Mouse (Mus musculus): ENCODE data around the gene C1qtnf7. TPM values are rescaled to one million over a fixed set of nuclear protein-coding genes. Genes with fewer than 3 reads are reported as not detected.

The C1qtnf7 gene
- polyA plus RNA-seq, 1 experiment, result not detected

GRCm38 (mm10) chr5:43634071-43634601, 118.8 kb downstream of the C1qtnf7 start:
- Histone ChIP-seq H3K4me1 (ENCODE audit: control insufficient read depth, insufficient read depth, low read length) (no peaks in the 10 kb centered on the region), H3K4me3 (ENCODE audit: low read depth, low read length) (no peak overlapping the region), H3K36me3 (ENCODE audit: control insufficient read depth, insufficient read depth, low read length, poor library complexity, severe bottlenecking) (no peaks in the 10 kb centered on the region), H3K27ac (ENCODE audit: insufficient read depth, low read length) (no peak overlapping the region), H3K9ac (ENCODE audit: low read depth, poor library complexity, severe bottlenecking) (no peak overlapping the region), H3K27me3 (ENCODE audit: control insufficient read depth, insufficient read depth, low read length, poor library complexity, severe bottlenecking) (no peaks in the 10 kb centered on the region), H3K9me3 (replicated peaks; ENCODE audit: control insufficient read depth, insufficient read depth, low read length, poor library complexity, severe bottlenecking) (peaks cover 9% of the 10 kb centered on the region)
- TF ChIP-seq CTCF (IDR thresholded peaks at IDR 0.05; ENCODE audit: low read depth, low read length) (no peak), EP300 (IDR thresholded peaks at IDR 0.05; ENCODE audit: insufficient read depth, low read depth, low read length) (no peak), POLR2A (IDR thresholded peaks at IDR 0.05; ENCODE audit: insufficient read depth, low read length) (no peak)

DNA sequence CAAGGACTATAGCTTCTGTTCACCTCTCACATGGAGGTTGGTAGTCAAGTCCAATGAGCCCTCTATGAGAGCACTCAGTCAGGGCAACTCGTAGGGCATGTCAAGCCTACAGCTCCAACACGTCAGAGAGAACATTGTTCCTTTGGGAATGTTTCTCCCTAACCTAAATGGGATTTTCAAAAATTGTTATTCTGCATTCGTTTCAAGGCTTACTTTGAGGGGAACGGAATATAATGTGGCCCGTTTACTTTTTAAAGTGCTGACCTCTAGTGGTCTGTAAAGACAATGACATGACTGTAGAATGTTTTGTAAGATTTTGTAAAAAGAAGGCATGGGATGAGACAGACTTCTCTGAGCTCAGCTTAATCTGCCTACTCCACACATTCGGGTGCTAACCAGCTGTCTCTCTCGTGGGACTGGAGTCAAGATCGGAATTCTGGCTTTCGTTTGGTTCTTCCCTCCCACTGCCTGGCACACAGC, 119.3 kb downstream of the C1qtnf7 start:
- Histone ChIP-seq H3K9me3 (replicated peaks; ENCODE audit: control insufficient read depth, insufficient read depth, low read length, poor library complexity, severe bottlenecking) (peaks cover 9% of the 10 kb centered on the region), H3K9ac (ENCODE audit: low read depth, poor library complexity, severe bottlenecking) (no peak overlapping the region), H3K27me3 (ENCODE audit: control insufficient read depth, insufficient read depth, low read length, poor library complexity, severe bottlenecking) (no peaks in the 10 kb centered on the region), H3K36me3 (ENCODE audit: control insufficient read depth, insufficient read depth, low read length, poor library complexity, severe bottlenecking) (no peaks in the 10 kb centered on the region), H3K4me3 (ENCODE audit: low read depth, low read length) (no peak overlapping the region), H3K27ac (ENCODE audit: insufficient read depth, low read length) (no peak overlapping the region), H3K4me1 (ENCODE audit: control insufficient read depth, insufficient read depth, low read length) (no peaks in the 10 kb centered on the region)
- TF ChIP-seq EP300 (IDR thresholded peaks at IDR 0.05; ENCODE audit: insufficient read depth, low read depth, low read length) (no peak), CTCF (IDR thresholded peaks at IDR 0.05; ENCODE audit: low read depth, low read length) (peak; percentile 2)

GRCm38 (mm10) chr5:43645020-43645419, 129.7 kb downstream of the C1qtnf7 start:
- H3K9me3 ChIP-seq (replicated peaks; ENCODE audit: control insufficient read depth, insufficient read depth, low read length, poor library complexity, severe bottlenecking), result no peaks in the 10 kb centered on the region
- H3K36me3 ChIP-seq (ENCODE audit: control insufficient read depth, insufficient read depth, low read length, poor library complexity, severe bottlenecking), result no peaks in the 10 kb centered on the region
- H3K4me3 ChIP-seq (ENCODE audit: low read depth, low read length), result no peak overlapping the region
- TF ChIP-seq EP300 (IDR thresholded peaks at IDR 0.05; ENCODE audit: insufficient read depth, low read depth, low read length), result no peak
- no peak for TF ChIP-seq POLR2A (IDR thresholded peaks at IDR 0.05; ENCODE audit: insufficient read depth, low read length)
- TF ChIP-seq CTCF (IDR thresholded peaks at IDR 0.05; ENCODE audit: low read depth, low read length), result no peak
- H3K27me3 ChIP-seq (ENCODE audit: control insufficient read depth, insufficient read depth, low read length, poor library complexity, severe bottlenecking), result no peaks in the 10 kb centered on the region
- H3K27ac ChIP-seq (ENCODE audit: insufficient read depth, low read length), result no peak overlapping the region
- H3K4me1 ChIP-seq (ENCODE audit: control insufficient read depth, insufficient read depth, low read length), result no peaks in the 10 kb centered on the region
- H3K9ac ChIP-seq (ENCODE audit: low read depth, poor library complexity, severe bottlenecking), result no peak overlapping the region

GRCm38 (mm10) chr5:43647098-43647774, 131.9 kb downstream of the C1qtnf7 start:
- H3K36me3 ChIP-seq (ENCODE audit: control insufficient read depth, insufficient read depth, low read length, poor library complexity, severe bottlenecking), result no peaks in the 10 kb centered on the region
- no peaks in the 10 kb centered on the region for H3K9me3 ChIP-seq (replicated peaks; ENCODE audit: control insufficient read depth, insufficient read depth, low read length, poor library complexity, severe bottlenecking)
- no peak overlapping the region for H3K4me3 ChIP-seq (ENCODE audit: low read depth, low read length)
- no peak overlapping the region for H3K9ac ChIP-seq (ENCODE audit: low read depth, poor library complexity, severe bottlenecking)
- no peak overlapping the region for H3K27ac ChIP-seq (ENCODE audit: insufficient read depth, low read length)
- no peak for TF ChIP-seq EP300 (IDR thresholded peaks at IDR 0.05; ENCODE audit: insufficient read depth, low read depth, low read length)
- TF ChIP-seq CTCF (IDR thresholded peaks at IDR 0.05; ENCODE audit: low read depth, low read length), result no peak
- TF ChIP-seq POLR2A (IDR thresholded peaks at IDR 0.05; ENCODE audit: insufficient read depth, low read length), result no peak
- no peaks in the 10 kb centered on the region for H3K27me3 ChIP-seq (ENCODE audit: control insufficient read depth, insufficient read depth, low read length, poor library complexity, severe bottlenecking)
- H3K4me1 ChIP-seq (ENCODE audit: control insufficient read depth, insufficient read depth, low read length), result no peaks in the 10 kb centered on the region

- Histone ChIP-seq H3K9me3 (replicated peaks; ENCODE audit: control insufficient read depth, insufficient read depth, low read length, poor library complexity, severe bottlenecking) (no peaks in the 10 kb centered on the region), H3K4me3 (ENCODE audit: low read depth, low read length) (no peak overlapping the region), H3K9ac (ENCODE audit: low read depth, poor library complexity, severe bottlenecking) (no peak overlapping the region), H3K4me1 (ENCODE audit: control insufficient read depth, insufficient read depth, low read length) (no peaks in the 10 kb centered on the region), H3K27ac (ENCODE audit: insufficient read depth, low read length) (no peak overlapping the region), H3K36me3 (ENCODE audit: control insufficient read depth, insufficient read depth, low read length, poor library complexity, severe bottlenecking) (no peaks in the 10 kb centered on the region), H3K27me3 (ENCODE audit: control insufficient read depth, insufficient read depth, low read length, poor library complexity, severe bottlenecking) (no peaks in the 10 kb centered on the region)
- TF ChIP-seq EP300 (IDR thresholded peaks at IDR 0.05; ENCODE audit: insufficient read depth, low read depth, low read length), result no peak
- no peak for TF ChIP-seq CTCF (IDR thresholded peaks at IDR 0.05; ENCODE audit: low read depth, low read length)
- TF ChIP-seq POLR2A (IDR thresholded peaks at IDR 0.05; ENCODE audit: insufficient read depth, low read length), result no peak
Measured at GRCm38 (mm10) chr5:43661498-43661897, 146.2 kb downstream of the C1qtnf7 start.
